Mouse (Mus musculus): ENCODE results near the gene Ddx20. TPM values are rescaled to one million over a fixed set of nuclear protein-coding genes. Genes with fewer than 3 reads are reported as not detected.

Ddx20 gene
- total and polyA plus RNA-seq, 2 experiments = 7.3 to 7.4 TPM

DNA sequence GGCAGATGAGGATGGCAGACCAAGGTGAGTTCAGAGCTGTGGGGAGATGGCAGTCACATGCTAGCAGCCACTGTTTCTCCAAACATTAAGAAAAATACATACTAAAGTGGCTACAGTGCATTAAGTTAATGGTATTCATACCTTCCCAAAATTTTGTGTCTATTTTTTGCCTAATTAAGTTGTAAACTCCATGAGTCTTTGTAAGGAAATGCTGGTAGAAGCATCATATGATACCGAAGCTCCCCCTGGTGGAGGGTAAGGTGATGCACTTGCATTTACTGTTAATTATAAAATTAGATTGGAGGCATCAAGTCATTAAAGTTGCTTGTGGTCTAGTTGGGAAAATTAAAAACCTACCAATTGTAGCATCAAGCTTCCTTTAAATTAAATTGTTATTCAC lies 38.7 kb upstream of the Ddx20 start:
- DNase-seq (ENCODE audit: extremely low read depth, low read depth, low spot score) = peak; percentile 55
- H3K36me3 ChIP-seq (ENCODE audit: control insufficient read depth, insufficient read depth, low read length) = peaks cover 13% of the 10 kb centered on the region
- WGBS = 0% methylated on average over 1 of the region's 1 CpGs
- H3K9ac ChIP-seq (ENCODE audit: low read depth, low read length) = no peak overlapping the region
- TF ChIP-seq POLR2A (IDR thresholded peaks at IDR 0.05; ENCODE audit: extremely low read depth, insufficient read depth, low read length) = no peak
- peak; percentile 43 for TF ChIP-seq CTCF (IDR thresholded peaks at IDR 0.05; ENCODE audit: low read depth, low read length)
- no peaks in the 10 kb centered on the region for H3K79me2 ChIP-seq (ENCODE audit: control insufficient read depth, insufficient read depth, low read length)
- H3K27me3 ChIP-seq (ENCODE audit: control insufficient read depth, insufficient read depth, low read length) = no peaks in the 10 kb centered on the region
- no peak overlapping the region for H3K27ac ChIP-seq (replicated peaks; ENCODE audit: insufficient read depth, low read depth, low read length)
- no peak overlapping the region for H3K4me3 ChIP-seq (ENCODE audit: insufficient read depth, low read depth, low read length)
- no peaks in the 10 kb centered on the region for H3K4me1 ChIP-seq (ENCODE audit: control insufficient read depth, insufficient read depth, low read length)

DNA sequence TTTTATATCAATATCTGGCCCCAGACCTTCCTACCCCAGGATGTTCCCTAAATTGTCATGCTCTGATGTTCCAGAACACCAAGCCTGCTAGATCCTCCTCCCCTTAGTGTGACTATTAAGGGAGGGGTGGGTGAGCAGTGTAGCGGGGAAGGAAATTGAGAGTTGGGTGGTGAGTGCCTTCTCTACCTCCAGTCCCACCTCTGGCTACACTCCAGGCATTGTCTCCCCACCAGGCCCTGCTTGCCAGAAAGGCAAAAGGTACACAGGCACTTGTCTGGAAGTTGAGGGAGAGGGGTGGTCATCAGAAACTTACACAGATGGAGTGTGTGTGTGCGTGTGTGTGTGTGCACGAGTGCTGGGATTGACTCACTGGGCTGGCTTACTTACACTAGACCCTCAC lies 35.1 kb upstream of the Ddx20 start:
- no peak for TF ChIP-seq CTCF (IDR thresholded peaks at IDR 0.05; ENCODE audit: low read depth, low read length)
- TF ChIP-seq POLR2A (IDR thresholded peaks at IDR 0.05; ENCODE audit: extremely low read depth, insufficient read depth, low read length) = no peak
- WGBS = 90% methylated on average over 3 of the region's 3 CpGs

DNA sequence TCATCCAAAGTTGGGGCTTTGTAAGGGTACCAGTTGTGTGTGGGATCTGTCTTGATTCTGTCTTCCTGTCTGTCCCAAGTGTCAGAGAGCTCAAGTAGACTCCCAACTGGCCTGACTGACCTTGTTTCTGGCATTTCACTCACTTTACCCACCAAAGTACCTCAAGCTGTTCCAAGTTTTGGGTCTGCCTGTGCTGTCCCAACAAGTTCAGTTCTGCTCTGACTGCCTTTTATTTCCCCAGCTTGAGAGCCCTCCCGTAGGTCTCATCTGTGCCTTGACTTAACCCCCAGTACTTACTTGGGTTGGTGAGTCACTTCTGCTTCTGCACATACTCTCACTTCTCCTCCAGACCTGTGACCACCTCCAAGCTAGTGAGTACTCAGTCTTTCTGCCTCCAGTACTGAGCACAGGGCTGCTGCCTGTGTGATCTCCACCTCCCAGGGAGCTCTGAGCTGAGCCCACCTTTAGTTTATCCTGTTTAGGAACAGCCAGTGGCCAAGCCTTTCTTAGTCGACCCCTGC lies 34.4 kb upstream of the Ddx20 start:
- Histone ChIP-seq H3K4me3 (ENCODE audit: insufficient read depth, low read depth, low read length) (no peak overlapping the region), H3K27ac (replicated peaks; ENCODE audit: insufficient read depth, low read depth, low read length) (no peak overlapping the region), H3K27me3 (ENCODE audit: control insufficient read depth, insufficient read depth, low read length) (no peaks in the 10 kb centered on the region), H3K79me2 (ENCODE audit: control insufficient read depth, insufficient read depth, low read length) (no peaks in the 10 kb centered on the region), H3K9ac (ENCODE audit: low read depth, low read length) (no peak overlapping the region), H3K4me1 (ENCODE audit: control insufficient read depth, insufficient read depth, low read length) (no peaks in the 10 kb centered on the region), H3K36me3 (ENCODE audit: control insufficient read depth, insufficient read depth, low read length) (0 out of 2 replicates have a peak, but pooled peaks cover 2% of the 10 kb centered on the region)
- WGBS = 53% methylated on average over 2 of the region's 2 CpGs
- no peak for TF ChIP-seq POLR2A (IDR thresholded peaks at IDR 0.05; ENCODE audit: extremely low read depth, insufficient read depth, low read length)
- TF ChIP-seq CTCF (IDR thresholded peaks at IDR 0.05; ENCODE audit: low read depth, low read length) = no peak
- no peak for DNase-seq (ENCODE audit: extremely low read depth, low read depth, low spot score)

More for the DNA sequence above, 35.1 kb upstream of the Ddx20 start:
- peaks cover 2% of the 10 kb centered on the region; the same call in 1 of the 2 replicates for H3K36me3 ChIP-seq (ENCODE audit: control insufficient read depth, insufficient read depth, low read length)
- H3K79me2 ChIP-seq (ENCODE audit: control insufficient read depth, insufficient read depth, low read length) = no peaks in the 10 kb centered on the region
- no peak overlapping the region for H3K4me3 ChIP-seq (ENCODE audit: insufficient read depth, low read depth, low read length)
- no peaks in the 10 kb centered on the region for H3K27me3 ChIP-seq (ENCODE audit: control insufficient read depth, insufficient read depth, low read length)
- no peak overlapping the region for H3K27ac ChIP-seq (replicated peaks; ENCODE audit: insufficient read depth, low read depth, low read length)
- DNase-seq (ENCODE audit: extremely low read depth, low read depth, low spot score) = no peak
- no peak overlapping the region for H3K9ac ChIP-seq (ENCODE audit: low read depth, low read length)
- no peaks in the 10 kb centered on the region for H3K4me1 ChIP-seq (ENCODE audit: control insufficient read depth, insufficient read depth, low read length)

DNA sequence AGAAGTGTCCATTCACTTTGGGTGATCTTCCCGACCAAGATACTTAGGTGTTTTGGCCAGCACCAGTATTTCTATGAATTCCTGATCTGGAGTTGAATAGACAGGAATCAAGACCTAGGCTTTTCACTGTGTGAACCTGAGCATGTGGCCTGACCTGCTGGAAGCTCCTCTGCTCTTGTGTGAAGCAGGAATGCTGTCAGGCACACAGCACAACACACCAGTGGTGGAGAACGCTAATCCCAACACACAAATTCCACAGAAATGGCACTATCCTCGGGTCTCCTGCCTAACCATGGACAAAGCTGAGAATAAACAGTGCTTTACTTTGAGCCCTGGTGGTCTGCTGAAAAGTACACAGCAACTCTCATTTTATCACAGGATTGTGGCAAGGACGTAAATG lies 33.1 kb upstream of the Ddx20 start:
- no peaks in the 10 kb centered on the region for H3K27me3 ChIP-seq (ENCODE audit: control insufficient read depth, insufficient read depth, low read length)
- 83% methylated on average over 4 of the region's 4 CpGs for WGBS
- no peak overlapping the region for H3K4me3 ChIP-seq (ENCODE audit: insufficient read depth, low read depth, low read length)
- H3K27ac ChIP-seq (replicated peaks; ENCODE audit: insufficient read depth, low read depth, low read length) = no peak overlapping the region
- no peak for TF ChIP-seq CTCF (IDR thresholded peaks at IDR 0.05; ENCODE audit: low read depth, low read length)
- TF ChIP-seq POLR2A (IDR thresholded peaks at IDR 0.05; ENCODE audit: extremely low read depth, insufficient read depth, low read length) = no peak
- DNase-seq (ENCODE audit: extremely low read depth, low read depth, low spot score) = no peak
- no peaks in the 10 kb centered on the region for H3K4me1 ChIP-seq (ENCODE audit: control insufficient read depth, insufficient read depth, low read length)
- 0 out of 2 replicates have a peak, but pooled peaks cover 2% of the 10 kb centered on the region for H3K36me3 ChIP-seq (ENCODE audit: control insufficient read depth, insufficient read depth, low read length)
- H3K79me2 ChIP-seq (ENCODE audit: control insufficient read depth, insufficient read depth, low read length) = no peaks in the 10 kb centered on the region
- no peak overlapping the region for H3K9ac ChIP-seq (ENCODE audit: low read depth, low read length)

DNA sequence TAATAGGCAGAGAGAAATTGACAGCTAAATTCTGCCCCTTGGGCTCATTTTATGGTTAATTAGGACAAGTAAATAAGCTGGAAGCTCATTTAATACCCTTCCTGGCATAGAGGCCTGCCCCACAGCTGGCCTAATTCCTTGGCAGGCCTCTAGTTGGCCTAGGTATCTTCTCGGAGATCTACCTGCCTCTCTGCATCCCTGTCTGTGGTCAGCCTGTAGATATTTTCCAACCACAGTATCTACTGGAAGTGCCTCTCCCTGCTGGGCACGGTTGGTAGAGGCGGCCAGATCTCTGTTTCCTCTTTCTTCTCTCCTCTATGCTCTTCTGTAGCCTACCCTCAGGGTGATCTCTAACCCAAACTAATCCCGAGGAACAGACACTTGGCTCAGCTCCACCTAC lies 32.6 kb upstream of the Ddx20 start:
- DNase-seq (ENCODE audit: extremely low read depth, low read depth, low spot score) = no peak
- 79% methylated on average over 4 of the region's 4 CpGs for WGBS
- Histone ChIP-seq H3K9ac (ENCODE audit: low read depth, low read length) (no peak overlapping the region), H3K4me3 (ENCODE audit: insufficient read depth, low read depth, low read length) (no peak overlapping the region), H3K79me2 (ENCODE audit: control insufficient read depth, insufficient read depth, low read length) (no peaks in the 10 kb centered on the region), H3K27ac (replicated peaks; ENCODE audit: insufficient read depth, low read depth, low read length) (no peak overlapping the region), H3K36me3 (ENCODE audit: control insufficient read depth, insufficient read depth, low read length) (0 out of 2 replicates have a peak, but pooled peaks cover under 1% of the 10 kb centered on the region), H3K4me1 (ENCODE audit: control insufficient read depth, insufficient read depth, low read length) (no peaks in the 10 kb centered on the region), H3K27me3 (ENCODE audit: control insufficient read depth, insufficient read depth, low read length) (no peaks in the 10 kb centered on the region)
- TF ChIP-seq POLR2A (IDR thresholded peaks at IDR 0.05; ENCODE audit: extremely low read depth, insufficient read depth, low read length) = no peak
- TF ChIP-seq CTCF (IDR thresholded peaks at IDR 0.05; ENCODE audit: low read depth, low read length) = no peak

DNA sequence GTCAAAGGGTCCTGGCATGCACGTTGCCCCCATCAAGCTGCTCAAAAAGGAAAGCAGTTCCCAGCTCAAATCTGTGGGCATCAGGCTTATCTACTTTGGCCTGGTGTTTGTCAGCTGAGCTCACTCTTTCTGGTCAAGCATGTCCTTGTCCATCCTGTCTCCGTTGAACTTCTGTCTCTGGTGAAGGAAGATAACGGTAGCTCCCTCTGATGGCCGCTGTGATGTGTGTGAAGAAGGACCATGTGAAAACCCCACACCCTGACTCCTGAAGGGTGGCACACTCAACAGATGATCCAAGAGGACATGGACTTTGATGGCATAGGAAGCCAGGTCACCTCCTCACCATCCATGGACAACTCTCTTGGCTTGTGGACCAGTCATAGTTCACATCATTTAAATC lies 31.4 kb upstream of the Ddx20 start:
- H3K27me3 ChIP-seq (ENCODE audit: control insufficient read depth, insufficient read depth, low read length) = no peaks in the 10 kb centered on the region

More for the DNA sequence above, 31.4 kb upstream of the Ddx20 start:
- H3K4me3 ChIP-seq (ENCODE audit: insufficient read depth, low read depth, low read length) = no peak overlapping the region
- no peaks in the 10 kb centered on the region for H3K36me3 ChIP-seq (ENCODE audit: control insufficient read depth, insufficient read depth, low read length)
- TF ChIP-seq POLR2A (IDR thresholded peaks at IDR 0.05; ENCODE audit: extremely low read depth, insufficient read depth, low read length) = no peak
- no peak for TF ChIP-seq CTCF (IDR thresholded peaks at IDR 0.05; ENCODE audit: low read depth, low read length)
- H3K9ac ChIP-seq (ENCODE audit: low read depth, low read length) = no peak overlapping the region
- no peaks in the 10 kb centered on the region for H3K4me1 ChIP-seq (ENCODE audit: control insufficient read depth, insufficient read depth, low read length)
- DNase-seq (ENCODE audit: extremely low read depth, low read depth, low spot score) = peak; percentile 30
- no peaks in the 10 kb centered on the region for H3K79me2 ChIP-seq (ENCODE audit: control insufficient read depth, insufficient read depth, low read length)
- 30% methylated on average over 4 of the region's 4 CpGs for WGBS
- H3K27ac ChIP-seq (replicated peaks; ENCODE audit: insufficient read depth, low read depth, low read length) = no peak overlapping the region

All from liver, adult 2 months (tissue).